Mouse (Mus musculus): ENCODE data around the gene Hist1h2bl. TPM values are rescaled to one million over a fixed set of nuclear protein-coding genes. Genes with fewer than 3 reads are reported as not detected.

Gene Hist1h2bl
- 101 to 134 TPM (median 110 TPM) in 4 replicates for total RNA-seq (2023; ENCODE audit: inconsistent age)

DNA sequence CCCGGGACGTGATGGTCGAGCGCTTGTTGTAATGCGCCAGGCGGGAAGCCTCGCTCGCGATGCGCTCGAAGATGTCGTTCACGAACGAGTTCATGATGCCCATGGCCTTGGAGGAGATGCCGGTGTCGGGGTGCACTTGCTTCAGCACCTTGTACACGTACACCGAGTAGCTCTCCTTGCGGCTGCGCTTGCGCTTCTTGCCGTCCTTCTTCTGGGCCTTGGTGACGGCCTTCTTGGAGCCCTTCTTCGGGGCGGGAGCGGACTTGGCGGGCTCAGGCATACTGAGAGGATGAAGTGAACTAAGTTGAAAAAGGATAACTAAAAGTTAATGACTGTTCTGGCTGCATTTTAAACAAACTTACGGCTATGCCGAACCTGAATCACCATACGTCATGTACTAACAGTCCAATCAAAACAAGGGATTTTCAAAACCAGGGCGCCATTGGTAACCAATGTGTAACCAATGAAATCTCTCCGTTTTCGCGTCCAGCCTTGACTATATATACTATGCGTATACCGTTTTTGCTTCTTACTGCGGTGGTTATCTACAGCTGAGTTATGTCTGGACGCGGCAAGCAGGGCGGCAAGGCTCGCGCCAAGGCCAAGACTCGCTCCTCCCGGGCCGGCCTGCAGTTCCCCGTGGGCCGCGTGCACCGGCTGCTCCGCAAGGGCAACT, at the start of gene Hist1h2bl, which contains the start of gene Hist1h2ai:
TSS of gene Hist1h2bl (minus strand) at position 280 of the 676 bp plus-strand sequence.
TSS of gene Hist1h2ai (plus strand) at position 559 of the 676 bp plus-strand sequence.

DNA sequence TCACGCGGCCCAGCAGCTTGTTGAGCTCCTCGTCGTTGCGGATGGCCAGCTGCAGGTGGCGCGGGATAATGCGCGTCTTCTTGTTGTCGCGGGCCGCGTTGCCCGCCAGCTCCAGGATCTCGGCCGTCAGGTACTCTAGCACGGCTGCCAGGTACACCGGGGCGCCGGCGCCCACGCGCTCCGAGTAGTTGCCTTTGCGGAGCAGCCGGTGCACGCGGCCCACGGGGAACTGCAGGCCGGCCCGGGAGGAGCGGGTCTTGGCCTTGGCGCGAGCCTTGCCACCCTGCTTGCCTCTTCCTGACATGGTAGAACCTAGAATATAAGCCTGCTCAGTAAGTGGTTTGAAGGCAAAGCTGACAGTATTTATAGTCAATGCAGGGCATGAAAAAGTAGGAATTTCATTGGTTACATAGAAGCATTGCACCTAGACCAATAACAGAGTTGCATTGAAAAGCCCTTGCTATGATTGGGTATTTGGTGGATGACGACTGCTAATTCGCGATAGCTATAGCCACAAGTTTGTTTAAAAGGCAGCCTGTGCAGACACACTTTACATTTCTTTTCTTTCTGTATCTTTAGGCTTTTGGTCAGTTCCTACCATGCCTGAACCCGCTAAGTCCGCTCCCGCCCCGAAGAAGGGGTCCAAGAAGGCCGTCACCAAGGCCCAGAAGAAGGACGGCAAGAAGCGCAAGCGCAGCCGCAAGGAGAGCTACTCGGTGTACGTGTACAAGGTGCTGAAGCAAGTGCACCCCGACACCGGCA, 37.8 kb upstream of the Hist1h2bl start, which contains the start of the genes Hist1h2ak and Hist1h2bn:
TSS of gene Hist1h2ak (minus strand) at position 304 of the 762 bp plus-strand sequence.
TSS of gene Hist1h2bn (plus strand) at position 600 of the 762 bp plus-strand sequence.

DNA sequence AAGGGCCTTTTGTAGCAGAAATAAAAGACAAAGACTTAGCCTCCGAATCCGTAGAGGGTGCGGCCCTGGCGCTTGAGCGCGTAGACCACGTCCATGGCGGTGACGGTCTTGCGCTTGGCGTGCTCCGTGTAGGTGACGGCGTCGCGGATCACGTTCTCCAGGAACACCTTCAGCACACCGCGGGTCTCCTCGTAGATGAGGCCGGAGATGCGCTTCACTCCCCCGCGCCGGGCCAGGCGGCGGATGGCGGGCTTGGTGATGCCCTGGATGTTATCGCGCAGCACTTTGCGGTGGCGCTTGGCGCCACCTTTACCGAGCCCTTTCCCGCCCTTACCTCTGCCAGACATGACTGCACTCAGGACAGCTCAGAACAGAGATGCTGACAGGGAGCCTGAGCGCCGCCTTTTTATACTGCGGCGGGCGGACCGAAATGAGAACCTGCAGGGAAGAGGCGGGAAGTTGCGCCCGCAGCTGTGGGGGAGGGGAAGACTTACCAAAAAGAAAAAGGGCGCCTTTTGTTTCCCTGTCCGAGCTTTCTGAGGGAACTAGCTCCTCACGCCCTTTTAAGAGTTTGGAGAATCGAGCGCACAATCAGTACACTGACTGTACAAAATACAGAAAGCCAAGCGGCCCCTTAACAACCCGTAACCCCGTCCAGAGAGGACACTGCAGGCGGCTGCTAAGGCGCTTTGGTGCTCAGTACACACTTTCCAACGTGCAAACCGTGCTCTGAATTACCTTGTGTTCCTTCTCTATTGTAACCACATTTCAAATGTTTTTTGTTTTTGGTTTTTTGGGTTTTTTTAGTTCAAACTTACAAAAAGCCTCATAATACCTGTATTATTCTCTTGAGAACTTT, 34.4 kb upstream of the Hist1h2bl start, which contains the start of gene Hist1h4k:
TSS of gene Hist1h4k (minus strand) at position 347 of the 859 bp plus-strand sequence.

DNA sequence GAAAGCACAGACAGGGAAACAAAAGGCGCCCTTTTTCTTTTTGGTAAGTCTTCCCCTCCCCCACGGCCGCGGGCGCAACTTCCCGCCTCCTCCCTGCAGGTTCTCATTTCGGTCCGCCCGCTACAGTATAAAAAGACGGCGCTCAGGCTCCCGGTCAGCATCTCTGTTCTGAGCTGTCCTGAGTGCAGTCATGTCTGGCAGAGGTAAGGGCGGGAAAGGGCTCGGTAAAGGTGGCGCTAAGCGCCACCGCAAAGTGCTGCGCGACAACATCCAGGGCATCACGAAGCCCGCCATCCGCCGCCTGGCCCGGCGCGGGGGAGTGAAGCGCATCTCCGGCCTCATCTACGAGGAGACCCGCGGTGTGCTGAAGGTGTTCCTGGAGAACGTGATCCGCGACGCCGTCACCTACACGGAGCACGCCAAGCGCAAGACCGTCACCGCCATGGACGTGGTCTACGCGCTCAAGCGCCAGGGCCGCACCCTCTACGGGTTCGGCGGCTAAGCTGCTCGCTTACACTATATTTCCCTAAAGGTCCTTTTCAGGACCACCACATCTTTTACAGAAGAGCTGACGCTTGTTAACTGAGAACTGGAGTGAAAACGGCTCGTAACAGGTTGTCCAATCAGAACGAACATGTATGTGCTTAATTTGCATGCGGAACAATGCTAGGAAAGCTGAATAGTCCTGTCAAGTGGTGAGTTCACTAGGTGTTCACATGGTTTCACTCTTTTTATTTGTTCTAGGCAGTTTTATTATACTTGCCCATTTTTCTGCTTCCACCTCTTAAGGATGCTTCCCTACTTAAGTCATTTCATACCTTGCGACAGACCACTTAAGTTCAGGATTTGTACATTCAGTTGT, 19.2 kb upstream of the Hist1h2bl start, which contains the start of gene Hist1h4j:
TSS of gene Hist1h4j (plus strand) at position 159 of the 862 bp plus-strand sequence.

GRCm38 (mm10) chr13:21721757-21722372, 5.9 kb upstream of the Hist1h2bl start, which contains the start of gene Hist1h2bm:
Hist1h2bm (plus strand) TSS chr13:21722044.

DNA sequence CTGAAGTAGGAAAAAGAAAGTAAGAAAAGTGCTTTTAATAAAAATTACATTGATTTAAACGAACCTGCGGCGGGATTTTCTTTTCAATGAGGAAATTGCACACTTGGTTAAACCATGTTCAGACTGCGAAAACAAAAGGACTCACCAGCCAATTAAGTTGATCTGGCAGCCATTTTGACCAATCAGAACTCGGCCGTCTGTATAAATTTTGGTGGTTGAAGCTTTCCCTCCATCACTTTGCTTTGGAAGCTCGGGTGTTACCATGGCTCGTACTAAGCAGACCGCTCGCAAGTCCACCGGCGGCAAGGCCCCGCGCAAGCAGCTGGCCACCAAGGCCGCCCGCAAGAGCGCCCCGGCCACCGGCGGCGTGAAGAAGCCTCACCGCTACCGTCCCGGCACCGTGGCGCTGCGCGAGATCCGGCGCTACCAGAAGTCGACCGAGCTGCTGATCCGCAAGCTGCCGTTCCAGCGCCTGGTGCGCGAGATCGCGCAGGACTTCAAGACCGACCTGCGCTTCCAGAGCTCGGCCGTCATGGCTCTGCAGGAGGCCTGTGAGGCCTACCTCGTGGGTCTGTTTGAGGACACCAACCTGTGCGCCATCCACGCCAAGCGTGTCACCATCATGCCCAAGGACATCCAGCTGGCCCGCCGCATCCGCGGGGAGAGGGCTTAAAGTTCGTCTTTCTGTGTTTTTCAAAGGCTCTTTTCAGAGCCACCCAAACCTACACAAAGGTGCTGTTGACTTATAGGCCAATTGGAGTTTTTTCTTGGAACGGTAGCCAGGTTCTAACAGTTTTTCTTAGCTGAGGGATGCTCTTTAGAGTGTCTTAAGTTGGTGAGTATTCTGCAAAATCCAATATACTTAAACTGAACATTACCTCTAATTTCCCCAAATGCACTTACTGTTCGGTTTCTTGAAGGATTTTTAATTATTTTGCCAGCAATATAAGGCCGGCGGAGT, 1.7 kb upstream of the Hist1h2bl start, which contains the start of gene Hist1h3h:
TSS of gene Hist1h3h (plus strand) at position 263 of the 961 bp plus-strand sequence.

DNA sequence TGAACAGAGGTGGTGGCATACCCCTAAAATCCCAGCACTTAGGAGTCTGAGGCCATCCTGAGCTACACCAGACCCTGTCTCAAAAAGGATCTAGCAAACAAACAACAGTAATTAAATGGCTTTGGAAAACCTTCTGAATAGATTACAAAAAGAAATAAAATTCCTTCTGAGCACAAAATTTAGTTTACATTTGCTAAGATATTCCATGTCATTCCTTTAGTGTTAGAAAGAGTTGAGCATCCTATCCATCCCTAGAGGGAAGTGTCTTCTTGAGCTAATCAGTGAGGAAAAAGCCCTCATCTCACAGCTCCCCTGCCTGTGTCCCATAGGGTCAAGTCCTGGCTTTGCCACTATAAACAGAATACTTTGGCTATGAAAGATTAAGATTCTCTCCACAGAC, 18.1 kb downstream of the Hist1h2bl start, which contains the start of gene Olfr1359:
TSS of gene Olfr1359 (plus strand) at position 301 of the 400 bp plus-strand sequence.

GRCm38 (mm10) chr13:21677305-21677704, 38.6 kb downstream of the Hist1h2bl start, which contains the start of gene Olfr1360:
Olfr1360 (minus strand) TSS chr13:21677405.

Other genes starting within 250 kb of the Hist1h2bl start
- gene Nkapl, start 247.6 kb downstream of the Hist1h2bl start, total RNA-seq (2023; ENCODE audit: inconsistent age) = not detected in 4 replicates
- not detected in 4 replicates for gene Zkscan4, start 237.2 kb downstream of the Hist1h2bl start, total RNA-seq (2023; ENCODE audit: inconsistent age)
- not detected in 4 replicates for gene Gm10065, start 236.7 kb downstream of the Hist1h2bl start, total RNA-seq (2023; ENCODE audit: inconsistent age)
- 3.9 to 5.8 TPM (median 5.4 TPM) in 4 replicates for gene AK157302, start 220.9 kb downstream of the Hist1h2bl start, total RNA-seq (2023; ENCODE audit: inconsistent age)
- gene Gm11273, start 214.7 kb downstream of the Hist1h2bl start, total RNA-seq (2023; ENCODE audit: inconsistent age) = 17.1 to 23.9 TPM (median 22.6 TPM) in 4 replicates
- 11.4 to 14.0 TPM (median 12.5 TPM) in 4 replicates for gene Zkscan8, start 185.0 kb downstream of the Hist1h2bl start, total RNA-seq (2023; ENCODE audit: inconsistent age)
- not detected in 4 replicates for gene Olfr1366, start 173.3 kb downstream of the Hist1h2bl start, total RNA-seq (2023; ENCODE audit: inconsistent age)
- gene Olfr1535, start 156.2 kb downstream of the Hist1h2bl start, total RNA-seq (2023; ENCODE audit: inconsistent age) = not detected in 4 replicates
- gene Olfr1364, start 134.4 kb downstream of the Hist1h2bl start, total RNA-seq (2023; ENCODE audit: inconsistent age) = not detected in 4 replicates
- gene Olfr1362, start 102.1 kb downstream of the Hist1h2bl start, total RNA-seq (2023; ENCODE audit: inconsistent age) = not detected in 4 replicates
- gene Olfr11, start 73.6 kb downstream of the Hist1h2bl start, total RNA-seq (2023; ENCODE audit: inconsistent age) = not detected in 4 replicates
- gene Olfr1361, start 52.8 kb downstream of the Hist1h2bl start, total RNA-seq (2023; ENCODE audit: inconsistent age) = not detected in 4 replicates
- gene Olfr1360, start 38.7 kb downstream of the Hist1h2bl start, total RNA-seq (2023; ENCODE audit: inconsistent age) = not detected in 4 replicates
- not detected in 4 replicates for gene Olfr1359, start 18.0 kb downstream of the Hist1h2bl start, total RNA-seq (2023; ENCODE audit: inconsistent age)
- gene Hist1h2ai, start 279 bp upstream of the Hist1h2bl start, total RNA-seq (2023; ENCODE audit: inconsistent age) = 57.4 to 111 TPM (median 95.3 TPM) in 4 replicates
- gene Hist1h3h, start 1.5 kb upstream of the Hist1h2bl start, total RNA-seq (2023; ENCODE audit: inconsistent age) = 119 to 230 TPM (median 147 TPM) in 4 replicates
- 10.5 to 15.1 TPM (median 12.2 TPM) in 4 replicates for gene Hist1h2bm, start 5.9 kb upstream of the Hist1h2bl start, total RNA-seq (2023; ENCODE audit: inconsistent age)
- gene Hist1h4j, start 18.9 kb upstream of the Hist1h2bl start, total RNA-seq (2023; ENCODE audit: inconsistent age) = 11.8 to 18.5 TPM (median 15.7 TPM) in 4 replicates
- gene Hist1h4k, start 34.4 kb upstream of the Hist1h2bl start, total RNA-seq (2023; ENCODE audit: inconsistent age) = 345 to 580 TPM (median 393 TPM) in 4 replicates
- gene Hist1h2ak, start 37.7 kb upstream of the Hist1h2bl start, total RNA-seq (2023; ENCODE audit: inconsistent age) = 43.9 to 61.4 TPM (median 49.5 TPM) in 4 replicates
- 79.2 to 91.1 TPM (median 87.7 TPM) in 4 replicates for gene Hist1h2bn, start 38.0 kb upstream of the Hist1h2bl start, total RNA-seq (2023; ENCODE audit: inconsistent age)
- 64.3 to 100 TPM (median 75.1 TPM) in 4 replicates for gene Hist1h1b, start 64.5 kb upstream of the Hist1h2bl start, total RNA-seq (2023; ENCODE audit: inconsistent age)
- 159 to 245 TPM (median 224 TPM) in 4 replicates for gene Hist1h3i, start 67.2 kb upstream of the Hist1h2bl start, total RNA-seq (2023; ENCODE audit: inconsistent age)
- 26.3 to 53.4 TPM (median 30.7 TPM) in 4 replicates for gene Hist1h2an, start 71.1 kb upstream of the Hist1h2bl start, total RNA-seq (2023; ENCODE audit: inconsistent age)
- 38.6 to 53.7 TPM (median 48.7 TPM) in 4 replicates for gene Hist1h2bp, start 71.3 kb upstream of the Hist1h2bl start, total RNA-seq (2023; ENCODE audit: inconsistent age)
- gene Hist1h2bq, start 94.1 kb upstream of the Hist1h2bl start, total RNA-seq (2023; ENCODE audit: inconsistent age) = 179 to 205 TPM (median 201 TPM) in 4 replicates
- gene Hist1h2ao, start 94.3 kb upstream of the Hist1h2bl start, total RNA-seq (2023; ENCODE audit: inconsistent age) = 199 to 315 TPM (median 296 TPM) in 4 replicates
- 283 to 393 TPM (median 343 TPM) in 4 replicates for gene Hist1h4m, start 95.6 kb upstream of the Hist1h2bl start, total RNA-seq (2023; ENCODE audit: inconsistent age)
- gene Hist1h4n, start 116.1 kb upstream of the Hist1h2bl start, total RNA-seq (2023; ENCODE audit: inconsistent age) = 138 to 258 TPM (median 167 TPM) in 4 replicates
- gene Hist1h2ap, start 117.4 kb upstream of the Hist1h2bl start, total RNA-seq (2023; ENCODE audit: inconsistent age) = 46.5 to 101 TPM (median 67.4 TPM) in 4 replicates
- gene Hist1h2br, start 117.6 kb upstream of the Hist1h2bl start, total RNA-seq (2023; ENCODE audit: inconsistent age) = 177 to 204 TPM (median 198 TPM) in 4 replicates
- 3.0 to 5.1 TPM (median 4.2 TPM) in 4 replicates for gene Zfp184, start 229.0 kb upstream of the Hist1h2bl start, total RNA-seq (2023; ENCODE audit: inconsistent age)

Data from B cell, adult (primary cell).